Mouse (Mus musculus) bone marrow, adult 2 months (tissue): ENCODE measurements around the gene Qser1.

Source experiments
- CTCF ChIP-seq: fragments of 200-500 bp; IDR thresholded peaks from 2 replicates; pipeline ENCODE4 v1.5.1; 2011; ENCODE audit warnings: low read length, control low read depth; ENCODE audit not compliant: control insufficient read depth, insufficient read depth
- POLR2A ChIP-seq: fragments of 200-500 bp; IDR thresholded peaks from 2 replicates; pipeline ENCODE4 v1.6.1; 2011; ENCODE audit warnings: low read depth, mild to moderate bottlenecking, control low read depth, low read length, borderline replicate concordance; ENCODE audit not compliant: control insufficient read depth

DNA sequence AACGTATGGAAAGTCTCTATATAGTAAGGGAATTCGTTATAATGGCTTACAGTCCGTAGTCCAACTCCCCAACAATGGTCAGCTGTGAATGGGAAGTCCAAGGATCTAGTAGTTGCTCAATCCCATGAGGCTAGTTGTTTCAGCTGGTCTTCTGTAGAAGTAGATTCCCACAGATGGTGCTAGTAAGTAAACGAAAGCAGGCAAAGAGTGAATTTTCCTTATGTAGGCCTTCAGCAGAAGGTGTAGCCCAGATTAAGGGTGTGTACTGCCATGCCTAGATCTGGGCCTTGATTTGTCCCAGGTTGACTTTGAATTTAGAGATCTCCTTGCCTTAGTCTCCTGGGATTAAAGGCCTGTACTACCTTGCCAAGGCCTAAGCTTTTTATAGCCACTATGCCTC, 100.3 kb downstream of the Qser1 start, which contains the start of gene Pin1rt1:
- TF ChIP-seq POLR2A, result no peak
- no peak for TF ChIP-seq CTCF
